Mouse (Mus musculus) limb, embryonic 12.5 days (tissue): ENCODE data around the gene Gm5737. TPM values are rescaled to one million over a fixed set of nuclear protein-coding genes. Genes with fewer than 3 reads are reported as not detected.

Experiments
- ATAC-seq: fragments of 200-750 bp; cut with Nextera tagmentation; 2 replicates; pipeline ENCODE4 v1.8.0; 2017; ENCODE audit warnings: low read depth, moderate TSS enrichment; ENCODE audit not compliant: insufficient number of reproducible peaks, insufficient read depth, low FRiP score, low TSS enrichment
- H3K27ac ChIP-seq: fragments of 300-500 bp; sonication (generic); 2 replicates; pipeline ENCODE4 v1.5.1; 2016; ENCODE audit warnings: mild to moderate bottlenecking, moderate library complexity
- H3K27me3 ChIP-seq: fragments of 300-500 bp; sonication (generic); 2 replicates; pipeline ENCODE4 v1.6.1; 2016; ENCODE audit warnings: mild to moderate bottlenecking, moderate library complexity
- H3K36me3 ChIP-seq: fragments of 300-500 bp; sonication (generic); 2 replicates; pipeline ENCODE4 v1.6.1; 2016; ENCODE audit warnings: mild to moderate bottlenecking, moderate library complexity
- H3K4me1 ChIP-seq: fragments of 300-500 bp; sonication (generic); replicated peaks from 2 replicates; pipeline ENCODE4 v1.6.1; 2016
- H3K4me2 ChIP-seq: fragments of 300-500 bp; sonication (generic); 2 replicates; pipeline ENCODE4 v1.6.1; 2016; ENCODE audit warnings: mild to moderate bottlenecking, moderate library complexity
- H3K4me3 ChIP-seq: fragments of 300-500 bp; sonication (generic); replicated peaks from 2 replicates; pipeline ENCODE4 v1.5.1; 2016; ENCODE audit warnings: mild to moderate bottlenecking
- H3K9ac ChIP-seq: fragments of 300-500 bp; sonication (generic); replicated peaks from 2 replicates; pipeline ENCODE4 v1.6.1; 2016; ENCODE audit warnings: mild to moderate bottlenecking, moderate library complexity
- H3K9me3 ChIP-seq: fragments of 300-500 bp; sonication (generic); 2 replicates; pipeline ENCODE4 v1.6.1; 2016; ENCODE audit warnings: mild to moderate bottlenecking, moderate library complexity
- WGBS: fragments of 180-500 bp; shearing (Covaris S2); methylation state at CpG from one replicate; pipeline ENCODE4 v1.1.7; 2016; 5-methylcytosine and 5-hydroxymethylcytosine counted together
- polyA plus RNA-seq: library from polyadenylated mRNA; unstranded; fragments of >200 nt; fragmentation: Nextera tagmentation; extraction: Ambion mirVana; gene quantifications from 2 replicates; pipeline ENCODE4 v1.2.1, GENCODE M21; 2016

Gm5737 gene
- polyA plus RNA-seq, 1 experiment from 2014 or later, result not detected

DNA sequence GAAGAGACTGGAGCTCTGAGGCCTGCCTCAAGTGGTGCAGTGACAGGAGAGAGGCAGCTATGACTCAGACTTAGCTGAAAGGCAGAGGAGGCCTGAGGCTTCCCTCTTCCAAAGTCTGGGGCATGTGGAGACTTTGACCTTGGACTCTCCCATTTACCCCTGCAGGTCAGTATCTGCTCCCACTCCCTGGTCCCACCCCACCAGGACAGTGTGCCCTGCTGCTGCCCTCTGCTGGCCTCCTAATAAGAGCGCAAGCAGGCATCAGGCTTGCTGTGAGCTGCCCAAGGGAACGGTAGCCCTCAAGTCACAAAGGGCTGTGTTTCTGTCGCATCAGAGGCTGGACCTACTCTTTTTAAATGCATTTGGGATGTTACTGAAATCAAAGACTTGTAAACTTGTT, 14.2 kb downstream of the Gm5737 start:
- Histone ChIP-seq H3K9me3 (no peaks in the 10 kb centered on the region), H3K27ac (no peak overlapping the region), H3K4me1 (peaks cover 7% of the 10 kb centered on the region; the same call in 1 of the 2 replicates), H3K9ac (no peak overlapping the region), H3K4me3 (no peak overlapping the region), H3K27me3 (peaks cover 27% of the 10 kb centered on the region), H3K36me3 (no peaks in the 10 kb centered on the region), H3K4me2 (no peak overlapping the region)
- WGBS, result 15% methylated on average over 3 of the region's 3 CpGs
- ATAC-seq, result no peak

DNA sequence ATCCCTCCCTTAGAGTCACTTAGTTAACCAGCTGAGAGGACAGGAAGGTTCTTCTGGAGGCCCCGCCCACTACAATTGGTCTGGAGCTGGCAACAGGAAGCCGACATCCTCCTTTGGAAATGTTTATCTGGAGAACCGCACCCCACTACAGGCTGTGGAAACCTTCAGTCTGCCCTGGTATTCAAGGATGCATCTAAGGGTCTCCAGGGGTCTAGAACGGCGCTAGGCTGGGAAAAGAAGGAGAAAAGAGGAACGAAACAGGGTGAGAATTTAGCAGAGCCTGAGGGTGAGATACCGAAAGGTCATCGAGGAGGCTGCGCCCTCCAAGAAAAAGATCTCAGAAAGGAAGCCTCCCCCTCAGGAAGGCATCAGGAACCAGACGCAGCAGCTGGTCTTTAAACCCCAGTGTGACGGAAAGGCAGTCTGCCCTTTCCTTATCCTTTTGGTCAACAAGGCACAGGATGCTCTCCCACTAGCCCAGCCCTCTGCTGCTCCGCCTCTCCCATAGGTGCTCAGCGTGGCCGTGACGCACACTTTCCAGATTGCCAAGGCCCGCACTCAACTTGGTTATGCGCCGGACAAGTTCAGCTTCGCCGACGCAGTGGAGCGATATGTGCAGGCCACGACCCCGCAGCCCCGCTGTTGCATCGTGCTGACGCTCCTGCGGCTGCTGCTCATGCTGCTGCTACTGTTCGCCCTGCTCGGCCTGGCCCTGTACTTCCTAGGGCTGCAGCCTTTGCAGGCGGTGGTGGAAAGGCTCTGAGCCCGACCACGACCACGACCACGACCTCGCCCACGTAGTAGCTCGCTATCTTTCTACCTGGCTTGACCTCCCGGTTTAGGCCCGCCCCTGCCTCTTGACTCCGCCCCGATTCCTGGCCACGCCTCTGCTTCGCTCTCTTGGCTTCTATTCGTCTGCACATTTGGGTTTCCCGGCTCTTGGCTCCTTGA, 18.5 kb downstream of the Gm5737 start:
- Histone ChIP-seq H3K4me2 (peak overlapping the region; percentile 92), H3K9me3 (no peaks in the 10 kb centered on the region), H3K9ac (peak overlapping the region; percentile 54), H3K4me3 (peak overlapping the region; percentile 59), H3K4me1 (peaks cover 9% of the 10 kb centered on the region; the same call in 1 of the 2 replicates), H3K27me3 (peaks cover 35% of the 10 kb centered on the region), H3K36me3 (no peaks in the 10 kb centered on the region), H3K27ac (peak overlapping the region; percentile 35; the same call in 1 of the 2 replicates)
- 1% methylated on average over 46 of the region's 46 CpGs for WGBS
- ATAC-seq, result peak; percentile 16; the same call in 1 of the 2 replicates

GRCm38 (mm10) chr7:120834426-120834825, 22.3 kb downstream of the Gm5737 start:
- Histone ChIP-seq H3K4me1 (peaks cover 9% of the 10 kb centered on the region; the same call in 1 of the 2 replicates), H3K4me2 (peak overlapping the region; percentile 54), H3K27me3 (peaks cover 26% of the 10 kb centered on the region), H3K9ac (no peak overlapping the region), H3K27ac (no peak overlapping the region), H3K9me3 (no peaks in the 10 kb centered on the region), H3K4me3 (peak overlapping the region; percentile 54), H3K36me3 (no peaks in the 10 kb centered on the region)
- 53% methylated on average over 6 of the region's 6 CpGs for WGBS
- no peak for ATAC-seq

- H3K9ac ChIP-seq, result no peak overlapping the region
- no peak overlapping the region for H3K27ac ChIP-seq
- H3K27me3 ChIP-seq, result peaks cover 21% of the 10 kb centered on the region
- H3K4me1 ChIP-seq, result peaks cover 9% of the 10 kb centered on the region; the same call in 1 of the 2 replicates
- H3K4me3 ChIP-seq, result peak overlapping the region; percentile 54
- no peaks in the 10 kb centered on the region for H3K36me3 ChIP-seq
- 17% methylated on average over 14 of the region's 14 CpGs for WGBS
- no peaks in the 10 kb centered on the region for H3K9me3 ChIP-seq
- peak; percentile 63; the same call in 1 of the 2 replicates for ATAC-seq
- peak overlapping the region; percentile 54 for H3K4me2 ChIP-seq
Observed at GRCm38 (mm10) chr7:120834863-120835372, 22.8 kb downstream of the Gm5737 start.

DNA sequence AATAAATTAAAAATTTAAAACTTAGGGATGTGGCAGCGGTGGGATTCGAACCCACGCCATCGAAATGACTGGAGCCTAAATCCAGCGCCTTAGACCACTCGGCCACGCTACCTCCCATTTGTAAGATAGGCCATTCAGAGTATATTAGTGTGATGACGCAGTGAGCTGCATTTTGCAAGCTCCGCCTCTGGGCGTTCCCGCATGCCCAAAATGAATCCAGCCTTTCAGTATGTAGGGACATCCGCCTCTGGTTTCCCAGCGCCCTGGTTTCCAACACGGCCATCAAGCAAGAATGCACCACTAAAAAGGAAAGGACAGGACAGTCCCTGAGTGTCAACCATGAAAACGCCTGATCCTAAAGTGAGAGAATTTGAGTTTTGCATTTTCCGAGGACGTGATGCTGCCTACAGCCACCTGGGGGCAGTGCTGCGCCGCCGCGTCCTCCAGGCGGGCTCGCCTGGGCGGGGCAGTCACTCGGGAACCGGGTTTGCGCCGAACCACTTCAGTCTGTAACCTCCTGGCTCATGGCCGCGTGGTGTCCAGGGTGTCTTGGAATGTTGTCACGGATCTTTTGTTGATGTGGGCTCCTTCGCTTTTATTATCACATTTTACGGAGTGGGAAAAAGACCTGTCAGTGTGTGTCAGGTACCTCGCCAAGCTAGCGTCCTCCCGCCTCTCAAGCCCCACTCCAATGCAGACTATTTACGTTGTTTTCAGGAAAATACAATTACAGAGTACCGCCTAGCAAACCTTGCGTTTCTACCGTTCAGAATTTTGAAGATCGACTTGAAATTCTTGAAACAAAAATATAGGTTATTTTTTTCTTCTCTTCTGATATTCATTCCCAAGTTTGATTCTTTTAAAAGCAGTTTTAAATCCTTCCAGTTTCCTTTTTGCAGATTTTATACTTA, 23.5 kb downstream of the Gm5737 start:
- Histone ChIP-seq H3K36me3 (no peaks in the 10 kb centered on the region), H3K4me1 (peaks cover 4% of the 10 kb centered on the region; the same call in 1 of the 2 replicates), H3K27ac (peak overlapping the region; percentile 41; the same call in 1 of the 2 replicates), H3K9ac (peak overlapping the region; percentile 58), H3K4me2 (peak overlapping the region; percentile 54), H3K4me3 (peak overlapping the region; percentile 54), H3K27me3 (peaks cover 13% of the 10 kb centered on the region), H3K9me3 (no peaks in the 10 kb centered on the region)
- 2% methylated on average over 41 of the region's 41 CpGs for WGBS
- peak; percentile 82 for ATAC-seq

DNA sequence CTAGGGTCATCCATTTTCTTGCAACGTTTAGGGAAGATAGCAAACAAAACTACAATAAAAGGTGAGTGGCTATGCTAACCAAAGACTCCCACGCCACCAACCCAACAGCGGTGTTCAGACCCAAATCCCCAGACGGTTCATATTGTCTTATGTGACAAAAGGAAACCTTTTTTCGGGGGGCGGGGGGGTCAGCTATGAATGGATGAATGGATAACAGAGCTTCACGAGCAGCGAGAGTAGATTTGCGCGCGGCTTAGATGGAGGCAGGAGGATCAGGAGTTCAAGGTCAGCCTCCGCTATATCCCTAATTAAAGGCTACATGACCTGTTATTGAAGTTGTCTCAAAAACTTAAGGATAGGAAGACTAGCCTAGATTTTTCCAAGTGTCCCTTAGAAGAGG, 24.2 kb downstream of the Gm5737 start:
- peaks cover 9% of the 10 kb centered on the region for H3K27me3 ChIP-seq
- peaks cover 2% of the 10 kb centered on the region; the same call in 1 of the 2 replicates for H3K4me1 ChIP-seq
- no peak overlapping the region for H3K27ac ChIP-seq
- H3K9me3 ChIP-seq, result no peaks in the 10 kb centered on the region
- H3K9ac ChIP-seq, result peak overlapping the region; percentile 31; the same call in 1 of the 2 replicates
- no peaks in the 10 kb centered on the region for H3K36me3 ChIP-seq
- ATAC-seq, result no peak
- H3K4me3 ChIP-seq, result peak overlapping the region; percentile 54
- peak overlapping the region; percentile 54 for H3K4me2 ChIP-seq
- 8% methylated on average over 12 of the region's 12 CpGs for WGBS

GRCm38 (mm10) chr7:120838436-120839160, 26.4 kb downstream of the Gm5737 start:
- 56% methylated on average over 5 of the region's 5 CpGs for WGBS
- H3K4me1 ChIP-seq, result no peaks in the 10 kb centered on the region; the same call in 1 of the 2 replicates
- H3K27me3 ChIP-seq, result no peaks in the 10 kb centered on the region
- no peaks in the 10 kb centered on the region for H3K9me3 ChIP-seq
- H3K27ac ChIP-seq, result no peak overlapping the region
- no peak overlapping the region for H3K9ac ChIP-seq
- H3K4me2 ChIP-seq, result no peak overlapping the region
- ATAC-seq, result no peak
- no peaks in the 10 kb centered on the region for H3K36me3 ChIP-seq
- no peak overlapping the region for H3K4me3 ChIP-seq

- Histone ChIP-seq H3K4me2 (no peak overlapping the region), H3K27me3 (peaks cover 5% of the 10 kb centered on the region; the same call in 1 of the 2 replicates), H3K36me3 (no peaks in the 10 kb centered on the region), H3K4me3 (no peak overlapping the region), H3K4me1 (peaks cover 9% of the 10 kb centered on the region), H3K9me3 (no peaks in the 10 kb centered on the region), H3K27ac (no peak overlapping the region), H3K9ac (no peak overlapping the region)
- no peak for ATAC-seq
- 72% methylated on average over 2 of the region's 2 CpGs for WGBS
Observed at GRCm38 (mm10) chr7:120839786-120840185, 27.6 kb downstream of the Gm5737 start.

DNA sequence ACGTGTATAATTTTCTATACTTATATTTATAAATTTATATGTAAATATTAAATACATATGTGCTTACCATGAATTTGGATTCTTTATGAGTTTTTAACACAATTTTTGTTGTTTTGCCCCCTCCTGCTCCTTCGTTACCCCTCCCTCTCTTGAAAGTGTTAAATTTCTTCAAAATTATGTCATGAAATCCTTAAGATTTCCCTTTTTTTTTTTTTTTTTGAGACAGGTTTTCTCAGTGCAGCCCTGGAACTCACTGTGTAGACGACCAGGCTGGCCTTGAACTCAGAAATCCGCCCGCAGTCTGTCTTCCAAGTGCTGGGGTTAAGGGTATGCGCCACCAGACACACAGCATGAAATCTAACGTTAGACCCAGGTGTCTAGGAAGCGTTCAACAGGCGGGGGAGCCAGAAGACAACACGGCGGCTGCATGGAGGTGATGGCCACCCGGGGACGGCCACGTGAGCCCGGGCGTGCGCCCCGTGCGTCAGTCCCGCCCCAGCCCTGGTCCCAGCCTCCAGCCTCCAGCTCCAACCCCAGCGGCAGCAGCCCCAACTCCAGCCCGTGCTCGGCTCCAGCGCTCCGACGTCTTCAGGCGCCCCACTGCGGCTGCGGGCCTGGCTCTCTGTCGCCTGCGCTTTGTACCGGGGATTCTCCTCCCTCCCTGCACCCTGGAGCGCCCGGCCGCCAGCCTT, 30.3 kb downstream of the Gm5737 start, which contains the start of gene Eef2k:
Eef2k (plus strand) TSS at position 487 of the 692 bp plus-strand sequence.
- peak within 1 kb of the TSS; percentile 90 for H3K9ac ChIP-seq
- peak within 1 kb of the TSS; percentile 77 for H3K4me3 ChIP-seq
- WGBS, result 4% methylated on average over 35 of the region's 35 CpGs
- peaks cover 14% of the 10 kb centered on the region for H3K4me1 ChIP-seq
- H3K36me3 ChIP-seq, result no peaks in the 10 kb centered on the region
- H3K27ac ChIP-seq, result peak within 1 kb of the TSS; percentile 97
- peak within 1 kb of the TSS; percentile 79 for H3K4me2 ChIP-seq
- peaks cover 9% of the 10 kb centered on the region; the same call in 1 of the 2 replicates for H3K27me3 ChIP-seq
- H3K9me3 ChIP-seq, result no peaks in the 10 kb centered on the region
- peak; percentile 95 for ATAC-seq
